Mouse (Mus musculus): Measurements from ENCODE around the gene Pakap. TPM values are rescaled to one million over a fixed set of nuclear protein-coding genes. Genes with fewer than 3 reads are reported as not detected.

The Pakap gene
- polyA plus RNA-seq, 1 experiment: 0.22 TPM

- H3K27me3 ChIP-seq (ENCODE audit: control insufficient read depth, insufficient read depth, low read length): no peaks in the 10 kb centered on the region
- WGBS: 19% methylated on average over 11 of the region's 11 CpGs
- no peak overlapping the region for H3K27ac ChIP-seq (ENCODE audit: insufficient read depth, low read depth, low read length)
- 0 out of 2 replicates have a peak, but pooled peaks cover 2% of the 10 kb centered on the region for H3K4me1 ChIP-seq (ENCODE audit: control insufficient read depth, insufficient read depth, insufficient read length, low read length)
- H3K36me3 ChIP-seq (ENCODE audit: control insufficient read depth, insufficient read depth, low read length): no peaks in the 10 kb centered on the region
- TF ChIP-seq POLR2A (IDR thresholded peaks at IDR 0.05; ENCODE audit: low read depth, low read length): no peak
- TF ChIP-seq CTCF (IDR thresholded peaks at IDR 0.05; ENCODE audit: extremely low read depth, insufficient read length, insufficient replicate concordance, low read depth, low read length): no peak
- no peak overlapping the region; the same call in 1 of the 2 replicates for H3K4me3 ChIP-seq (ENCODE audit: low read depth, low read length)
Observed at GRCm38 (mm10) chr4:57821556-57822356, 253.8 kb downstream of the Pakap start.

- H3K27me3 ChIP-seq (ENCODE audit: control insufficient read depth, insufficient read depth, low read length): no peaks in the 10 kb centered on the region
- no peaks in the 10 kb centered on the region for H3K36me3 ChIP-seq (ENCODE audit: control insufficient read depth, insufficient read depth, low read length)
- H3K27ac ChIP-seq (ENCODE audit: insufficient read depth, low read depth, low read length): no peak overlapping the region
- 0 out of 2 replicates have a peak, but pooled peaks cover 2% of the 10 kb centered on the region for H3K4me1 ChIP-seq (ENCODE audit: control insufficient read depth, insufficient read depth, insufficient read length, low read length)
- no peak for TF ChIP-seq CTCF (IDR thresholded peaks at IDR 0.05; ENCODE audit: extremely low read depth, insufficient read length, insufficient replicate concordance, low read depth, low read length)
- no peak for TF ChIP-seq POLR2A (IDR thresholded peaks at IDR 0.05; ENCODE audit: low read depth, low read length)
- WGBS: 82% methylated on average over 5 of the region's 5 CpGs
- no peak overlapping the region for H3K4me3 ChIP-seq (ENCODE audit: low read depth, low read length)
Observed at GRCm38 (mm10) chr4:57822641-57823040, 254.7 kb downstream of the Pakap start.

GRCm38 (mm10) chr4:57824626-57825240 lies 256.8 kb downstream of the Pakap start:
- TF ChIP-seq CTCF (IDR thresholded peaks at IDR 0.05; ENCODE audit: extremely low read depth, insufficient read length, insufficient replicate concordance, low read depth, low read length): no peak
- TF ChIP-seq POLR2A (IDR thresholded peaks at IDR 0.05; ENCODE audit: low read depth, low read length): no peak
- Histone ChIP-seq H3K4me3 (ENCODE audit: low read depth, low read length) (no peak overlapping the region), H3K27ac (ENCODE audit: insufficient read depth, low read depth, low read length) (no peak overlapping the region), H3K27me3 (ENCODE audit: control insufficient read depth, insufficient read depth, low read length) (no peaks in the 10 kb centered on the region), H3K36me3 (ENCODE audit: control insufficient read depth, insufficient read depth, low read length) (no peaks in the 10 kb centered on the region), H3K4me1 (ENCODE audit: control insufficient read depth, insufficient read depth, insufficient read length, low read length) (0 out of 2 replicates have a peak, but pooled peaks cover 2% of the 10 kb centered on the region)
- 71% methylated on average over 8 of the region's 8 CpGs for WGBS

DNA sequence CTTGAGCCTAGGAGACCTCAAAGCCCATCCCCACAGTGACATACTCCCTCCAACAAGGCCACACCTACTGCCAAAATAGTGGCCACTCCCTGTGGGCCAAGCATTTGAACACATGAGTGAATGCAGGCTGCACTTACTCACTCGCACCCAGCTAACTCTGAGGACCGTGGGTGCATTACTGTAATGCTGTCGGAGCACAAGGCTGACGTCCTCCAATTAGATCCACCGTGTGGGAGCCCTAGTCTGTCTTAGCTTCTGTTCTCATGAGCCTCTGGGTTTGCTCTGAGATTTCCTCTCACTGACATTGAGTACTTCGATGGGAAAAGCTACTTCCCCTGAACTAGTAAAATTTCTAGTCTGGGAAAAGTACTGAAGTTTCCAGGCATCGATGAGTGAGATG lies 258.3 kb downstream of the Pakap start:
- 81% methylated on average over 7 of the region's 7 CpGs for WGBS
- Histone ChIP-seq H3K36me3 (ENCODE audit: control insufficient read depth, insufficient read depth, low read length) (no peaks in the 10 kb centered on the region), H3K4me1 (ENCODE audit: control insufficient read depth, insufficient read depth, insufficient read length, low read length) (0 out of 2 replicates have a peak, but pooled peaks cover 2% of the 10 kb centered on the region), H3K27ac (ENCODE audit: insufficient read depth, low read depth, low read length) (no peak overlapping the region), H3K4me3 (ENCODE audit: low read depth, low read length) (no peak overlapping the region), H3K27me3 (ENCODE audit: control insufficient read depth, insufficient read depth, low read length) (no peaks in the 10 kb centered on the region)
- TF ChIP-seq CTCF (IDR thresholded peaks at IDR 0.05; ENCODE audit: extremely low read depth, insufficient read length, insufficient replicate concordance, low read depth, low read length) (no peak), POLR2A (IDR thresholded peaks at IDR 0.05; ENCODE audit: low read depth, low read length) (no peak)

DNA sequence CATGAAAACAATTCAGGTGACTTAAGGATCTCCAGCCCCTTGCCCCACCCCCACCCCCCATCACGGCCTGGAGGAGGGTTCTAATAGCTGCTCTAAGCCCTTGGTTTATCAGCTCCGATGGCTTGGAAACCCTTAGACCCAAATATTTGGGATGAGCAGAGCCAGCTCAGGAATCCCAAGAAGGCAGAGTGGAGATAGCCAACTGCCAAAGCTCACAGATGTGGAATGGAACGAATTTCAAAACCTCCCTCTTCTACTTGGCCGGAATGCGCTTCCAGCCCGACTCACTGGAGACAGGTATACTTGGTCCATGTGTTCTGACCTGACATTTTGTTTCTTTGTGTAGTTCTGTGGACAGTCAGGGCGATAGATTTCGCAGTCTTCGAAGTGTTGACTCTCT lies 261.2 kb downstream of the Pakap start:
- H3K4me1 ChIP-seq (ENCODE audit: control insufficient read depth, insufficient read depth, insufficient read length, low read length): no peaks in the 10 kb centered on the region
- no peak overlapping the region for H3K4me3 ChIP-seq (ENCODE audit: low read depth, low read length)
- no peaks in the 10 kb centered on the region for H3K36me3 ChIP-seq (ENCODE audit: control insufficient read depth, insufficient read depth, low read length)
- 74% methylated on average over 9 of the region's 9 CpGs for WGBS
- no peaks in the 10 kb centered on the region for H3K27me3 ChIP-seq (ENCODE audit: control insufficient read depth, insufficient read depth, low read length)
- TF ChIP-seq CTCF (IDR thresholded peaks at IDR 0.05; ENCODE audit: extremely low read depth, insufficient read length, insufficient replicate concordance, low read depth, low read length): no peak
- TF ChIP-seq POLR2A (IDR thresholded peaks at IDR 0.05; ENCODE audit: low read depth, low read length): no peak
- H3K27ac ChIP-seq (ENCODE audit: insufficient read depth, low read depth, low read length): no peak overlapping the region

DNA sequence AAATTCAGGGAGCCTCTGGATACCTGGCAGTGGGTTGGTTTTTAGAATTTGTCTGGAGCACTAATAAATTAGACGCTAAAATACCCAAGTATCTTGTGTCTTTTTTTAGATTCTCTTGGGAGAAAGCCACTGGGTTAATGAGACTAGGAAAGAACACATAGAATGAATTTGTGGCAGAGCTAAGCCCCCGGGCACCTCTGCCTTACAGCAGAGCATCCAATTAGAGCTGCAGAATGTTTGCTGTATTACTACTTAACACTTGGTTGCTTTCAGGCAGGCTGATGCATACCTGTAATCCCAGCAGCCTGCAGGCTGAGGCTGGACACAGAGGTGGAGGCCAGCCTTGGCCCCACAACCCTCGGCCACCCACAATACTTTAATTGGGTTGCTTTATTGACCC lies 261.8 kb downstream of the Pakap start:
- no peaks in the 10 kb centered on the region for H3K4me1 ChIP-seq (ENCODE audit: control insufficient read depth, insufficient read depth, insufficient read length, low read length)
- no peak overlapping the region for H3K4me3 ChIP-seq (ENCODE audit: low read depth, low read length)
- H3K36me3 ChIP-seq (ENCODE audit: control insufficient read depth, insufficient read depth, low read length): no peaks in the 10 kb centered on the region
- TF ChIP-seq CTCF (IDR thresholded peaks at IDR 0.05; ENCODE audit: extremely low read depth, insufficient read length, insufficient replicate concordance, low read depth, low read length): no peak
- TF ChIP-seq POLR2A (IDR thresholded peaks at IDR 0.05; ENCODE audit: low read depth, low read length): no peak
- H3K27me3 ChIP-seq (ENCODE audit: control insufficient read depth, insufficient read depth, low read length): no peaks in the 10 kb centered on the region
- H3K27ac ChIP-seq (ENCODE audit: insufficient read depth, low read depth, low read length): no peak overlapping the region
- WGBS: 84% methylated on average over 3 of the region's 3 CpGs

DNA sequence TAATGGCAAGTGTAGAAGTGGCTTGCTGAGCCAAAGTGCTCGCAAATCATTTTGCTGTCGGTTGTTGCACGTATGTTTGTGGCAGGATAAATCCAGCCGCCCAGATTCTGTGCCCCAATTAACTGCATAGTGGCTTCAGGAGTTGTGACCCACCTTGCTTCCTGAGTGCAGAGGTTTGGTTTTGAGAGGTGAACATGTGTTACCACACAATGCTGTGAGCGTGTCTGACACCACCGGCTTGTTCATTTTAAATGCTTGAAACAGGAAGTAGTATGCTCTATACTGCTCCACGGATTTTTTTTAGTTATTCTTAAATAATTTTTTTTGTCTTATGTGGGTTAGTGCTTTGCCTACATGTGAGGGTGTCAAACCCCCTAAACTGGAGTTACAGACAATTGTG lies 264.3 kb downstream of the Pakap start:
- WGBS: 49% methylated on average over 7 of the region's 7 CpGs
- Histone ChIP-seq H3K36me3 (ENCODE audit: control insufficient read depth, insufficient read depth, low read length) (no peaks in the 10 kb centered on the region), H3K4me1 (ENCODE audit: control insufficient read depth, insufficient read depth, insufficient read length, low read length) (no peaks in the 10 kb centered on the region), H3K27ac (ENCODE audit: insufficient read depth, low read depth, low read length) (no peak overlapping the region), H3K27me3 (ENCODE audit: control insufficient read depth, insufficient read depth, low read length) (no peaks in the 10 kb centered on the region), H3K4me3 (ENCODE audit: low read depth, low read length) (no peak overlapping the region)
- no peak for TF ChIP-seq CTCF (IDR thresholded peaks at IDR 0.05; ENCODE audit: extremely low read depth, insufficient read length, insufficient replicate concordance, low read depth, low read length)
- no peak for TF ChIP-seq POLR2A (IDR thresholded peaks at IDR 0.05; ENCODE audit: low read depth, low read length)

Measured in small intestine, adult 2 months (tissue).